Mouse (Mus musculus): ENCODE results near the gene Tchhl1. TPM values are rescaled to one million over a fixed set of nuclear protein-coding genes. Genes with fewer than 3 reads are reported as not detected.
"Not testable (repeated sequence)": the region's sequence is repeated elsewhere in the genome, so short reads cannot be mapped to it uniquely, and the experiment has no call there.

Gene Tchhl1
- not detected for total RNA-seq (2021)
- long read RNA-seq, experiment 1: 0 reads
- long read RNA-seq, experiment 2: 0 reads

- no peak for DNase-seq
- intact Hi-C loops (cut with DNase I): no loop called here
Observed at GRCm38 (mm10) chr3:93468561-93468960, at the start of gene Tchhl1. Gene Tchhl1, plus strand, starts transcription at chr3:93468754.

GRCm38 (mm10) chr3:93431673-93432072 lies 36.9 kb upstream of the Tchhl1 start:
- intact Hi-C loops (cut with DNase I): no loop called here
- DNase-seq: no peak

GRCm38 (mm10) chr3:93442030-93442429 lies 26.5 kb upstream of the Tchhl1 start, which contains the start of gene Tchh:
Gene Tchh, plus strand, starts transcription at chr3:93442330.
- no peak for DNase-seq
- intact Hi-C loops (cut with DNase I): no loop called here

GRCm38 (mm10) chr3:93443501-93444101 lies 25.0 kb upstream of the Tchhl1 start:
- peak; percentile 5 to 9 for DNase-seq
- intact Hi-C loops (cut with DNase I): no loop called here

GRCm38 (mm10) chr3:93444343-93445164 lies 24.0 kb upstream of the Tchhl1 start:
- intact Hi-C loops (cut with DNase I): no loop called here
- peak; percentile 66 to 69 for DNase-seq

- peak; percentile 12 to 23 for DNase-seq
- intact Hi-C loops (cut with DNase I): no loop called here
Observed at GRCm38 (mm10) chr3:93445165-93445705, 23.3 kb upstream of the Tchhl1 start.

- peak; percentile 16 to 23 for DNase-seq
- intact Hi-C loops (cut with DNase I): no loop called here
Observed at GRCm38 (mm10) chr3:93446128-93446755, 22.3 kb upstream of the Tchhl1 start.

- DNase-seq: peak in 1 of 2 experiments; percentile 19
- intact Hi-C loops (cut with DNase I): not testable (repeated sequence)
Observed at GRCm38 (mm10) chr3:93446756-93447137, 21.8 kb upstream of the Tchhl1 start.

- DNase-seq: peak; percentile 39 to 52
- intact Hi-C loops (cut with DNase I): no loop called here
Observed at GRCm38 (mm10) chr3:93447138-93447841, 21.3 kb upstream of the Tchhl1 start.

GRCm38 (mm10) chr3:93466556-93466955 lies 2.0 kb upstream of the Tchhl1 start:
- intact Hi-C loops (cut with DNase I): no loop called here
- DNase-seq: no peak

GRCm38 (mm10) chr3:93467130-93467529 lies 1.4 kb upstream of the Tchhl1 start:
- no peak for DNase-seq
- intact Hi-C loops (cut with DNase I): no loop called here

GRCm38 (mm10) chr3:93469629-93470028 lies 1.1 kb downstream of the Tchhl1 start:
- intact Hi-C loops (cut with DNase I): no loop called here
- DNase-seq: no peak

- DNase-seq: no peak
- intact Hi-C loops (cut with DNase I): no loop called here
Observed at GRCm38 (mm10) chr3:93480053-93480452, 11.5 kb downstream of the Tchhl1 start.

GRCm38 (mm10) chr3:93481982-93482616 lies 13.5 kb downstream of the Tchhl1 start:
- no peak for DNase-seq
- intact Hi-C loops (cut with DNase I): no loop called here

GRCm38 (mm10) chr3:93485611-93486010 lies 17.1 kb downstream of the Tchhl1 start:
- intact Hi-C loops (cut with DNase I): no loop called here

GRCm38 (mm10) chr3:93488541-93488940 lies 20.0 kb downstream of the Tchhl1 start:
- intact Hi-C loops (cut with DNase I): no loop called here
- no peak for DNase-seq

More at GRCm38 (mm10) chr3:93485611-93486010, 17.1 kb downstream of the Tchhl1 start:
- DNase-seq: no peak

- intact Hi-C loops (cut with DNase I): no loop called here
- no peak for DNase-seq
Observed at GRCm38 (mm10) chr3:93492176-93492575, 23.6 kb downstream of the Tchhl1 start.

- intact Hi-C loops (cut with DNase I): loop anchor here (1.0 to 2.0 kb wide), 2 partner anchors 132 to 363 kb away; no protein-coding TSS in a partner anchor
- DNase-seq: peak; percentile 23 to 53
Observed at GRCm38 (mm10) chr3:93493992-93494391, 25.4 kb downstream of the Tchhl1 start.

- not testable (repeated sequence) for DNase-seq
- intact Hi-C loops (cut with DNase I): loop anchor here (1.0 to 2.0 kb wide), 2 partner anchors 132 to 364 kb away; no protein-coding TSS in a partner anchor
Observed at GRCm38 (mm10) chr3:93494774-93495173, 26.2 kb downstream of the Tchhl1 start.

- intact Hi-C loops (cut with DNase I): no loop called here
- DNase-seq: no peak
Observed at GRCm38 (mm10) chr3:93497131-93497530, 28.6 kb downstream of the Tchhl1 start.
